Mouse (Mus musculus): ENCODE data around the gene Olfr1330.
"Not testable (repeated sequence)": the region's sequence is repeated elsewhere in the genome, so short reads cannot be mapped to it uniquely, and the experiment has no call there.

Gene Olfr1330

GRCm38 (mm10) chr4:118888297-118888696 lies at the start of gene Olfr1330:
Gene Olfr1330, plus strand, starts transcription at chr4:118888597.
- DNase-seq (ENCODE audit: low spot score): no peak

GRCm38 (mm10) chr4:118861791-118862190 lies 26.6 kb upstream of the Olfr1330 start:
- DNase-seq (ENCODE audit: low spot score): no peak

GRCm38 (mm10) chr4:118862704-118863103 lies 25.7 kb upstream of the Olfr1330 start:
- no peak for DNase-seq (ENCODE audit: low spot score)

DNA sequence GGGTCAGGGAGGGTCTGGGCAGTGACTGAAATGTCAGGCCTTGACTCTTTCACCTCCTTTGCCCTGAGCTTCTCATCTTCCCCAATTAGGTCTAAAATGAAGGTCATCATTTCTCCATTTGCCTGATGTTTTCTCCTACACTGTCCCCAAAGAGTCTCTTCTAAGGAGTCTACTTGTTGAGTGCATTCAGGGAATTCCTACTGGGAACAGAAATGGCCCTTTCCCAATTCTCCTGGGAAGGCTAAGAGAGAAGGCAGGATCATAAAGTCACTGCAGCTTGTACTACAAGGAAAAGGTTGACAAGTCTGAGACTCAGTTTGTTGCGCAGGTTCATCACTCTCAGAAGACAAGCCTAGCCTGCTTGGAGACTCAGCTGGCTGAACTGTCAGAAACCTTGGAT lies 24.0 kb upstream of the Olfr1330 start, which contains the start of gene Olfr1331:
Olfr1331 (plus strand) TSS at position 301 of the 400 bp plus-strand sequence.
- no peak for DNase-seq (ENCODE audit: low spot score)

- DNase-seq (ENCODE audit: low spot score): no peak
These were observed 20.8 kb upstream of the Olfr1330 start for GRCm38 (mm10) chr4:118867566-118867965.

DNA sequence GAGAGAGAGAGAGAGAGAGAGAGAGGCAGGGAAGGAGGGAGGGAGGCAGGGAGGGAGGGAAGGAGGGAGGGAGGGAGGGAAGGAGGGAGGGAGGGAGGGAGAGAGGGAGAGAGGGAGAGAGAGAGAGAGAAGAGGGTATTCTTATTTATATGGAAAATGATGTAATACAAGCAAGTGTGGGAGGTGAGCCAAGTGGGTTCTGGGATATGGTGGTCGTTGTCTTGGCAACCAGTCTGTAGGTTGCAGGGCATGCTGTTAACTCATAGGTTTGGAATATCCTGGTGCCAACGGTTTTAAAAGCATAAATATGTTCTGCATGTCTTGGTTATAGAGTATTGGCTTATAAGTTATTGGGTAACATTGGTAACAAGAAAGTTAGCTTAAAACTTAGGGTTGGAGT lies 13.6 kb downstream of the Olfr1330 start:
- no peak for DNase-seq (ENCODE audit: low spot score)

DNA sequence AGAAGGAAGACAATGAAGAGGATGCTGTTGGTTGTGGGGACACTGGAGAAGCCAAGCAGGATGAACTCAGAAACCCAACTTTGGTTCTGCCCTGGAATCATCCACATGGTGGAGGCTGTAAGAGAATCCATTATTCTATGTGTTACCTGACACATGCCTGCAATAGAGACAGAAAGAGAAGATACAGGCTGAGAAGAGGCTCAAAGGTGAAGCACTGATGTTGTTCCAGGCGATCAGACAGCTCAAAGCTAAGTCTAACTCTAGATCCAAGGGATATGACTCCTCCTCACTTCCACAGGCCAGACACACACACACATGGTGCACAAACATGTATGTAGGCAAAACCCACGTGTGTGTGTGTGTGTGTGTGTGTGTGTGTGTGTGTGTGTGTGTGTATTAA lies 29.0 kb downstream of the Olfr1330 start, which contains the start of gene Olfr1329:
Olfr1329 (minus strand) TSS at position 101 of the 400 bp plus-strand sequence.
- DNase-seq (ENCODE audit: low spot score): not testable (repeated sequence)

GRCm38 (mm10) chr4:118931326-118931725 lies 42.9 kb downstream of the Olfr1330 start:
- DNase-seq (ENCODE audit: low spot score): not testable (repeated sequence)

DNA sequence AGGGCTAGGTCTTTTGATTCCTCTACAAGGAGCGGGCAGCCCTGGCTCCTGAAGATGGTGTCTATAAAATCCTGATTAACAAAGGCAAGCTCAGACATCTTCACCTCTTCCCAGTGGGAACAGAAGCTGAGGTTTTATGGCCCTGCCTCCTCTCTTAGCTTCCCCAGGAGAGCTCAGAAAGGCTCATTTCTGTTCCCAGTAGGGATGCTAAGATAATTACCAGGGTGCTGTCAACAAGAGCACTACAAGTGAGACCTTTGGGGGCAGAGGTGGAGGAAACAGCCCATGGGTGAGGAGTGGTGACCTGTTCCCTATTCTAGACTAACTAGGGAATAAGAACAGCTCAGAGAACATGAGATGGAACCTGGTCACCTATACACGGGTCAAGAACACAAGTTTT lies 50.1 kb downstream of the Olfr1330 start, which contains the start of gene Olfr1328:
Olfr1328 (minus strand) TSS at position 101 of the 400 bp plus-strand sequence.
- DNase-seq (ENCODE audit: low spot score): no peak

Data from ovary, postnatal 36 days (tissue).